ENCODE assay signal across 16 mouse cellular contexts in the genomic region with DNA sequence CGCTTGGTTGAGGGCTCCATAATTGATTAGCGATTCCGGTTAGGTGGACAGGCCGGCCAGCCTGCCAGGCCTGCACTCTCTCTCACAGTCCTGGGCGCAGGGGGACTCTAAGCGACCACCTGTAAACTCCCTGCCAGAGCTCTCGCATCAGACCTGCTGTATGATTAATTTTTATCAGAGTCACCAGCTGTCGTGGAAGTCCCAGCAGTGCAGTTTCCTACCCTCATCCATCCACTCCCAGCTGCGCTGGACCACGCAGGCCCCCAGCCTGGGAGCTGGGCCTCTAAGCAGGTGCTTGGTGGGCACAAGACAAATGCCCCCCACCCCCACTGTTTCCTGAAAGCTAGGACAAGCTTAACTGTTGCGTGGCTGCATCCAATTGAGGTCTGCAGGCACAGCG.
DNase-seq lines count a peak whose midpoint lies in the region; ATAC-seq and TF ChIP-seq lines count a peak whose summit lies in the region.
"Had no signal": no experiment of that assay in that cellular context is flagged by ENCODE, and none has a peak within 500 bp of the region (broad histone marks: within the 10 kb centered on the region; RNA-seq: fewer than 3 reads in every experiment).

No protein-coding gene starts in this region.

- peak; percentile 70 for DNase-seq in brain, embryonic 14.5 days (ENCODE audit: low read depth)
- DNase-seq in ovary, postnatal 36 days (ENCODE audit: low spot score) = no peak
- DNase-seq in c-Kit-positive CD71-positive TER-119-positive erythroid progenitor cells, embryonic 14.5 days (ENCODE audit: low spot score) = no peak
- DNase-seq: cerebellum, adult 8-10 months; gastrocnemius, postnatal 36 days; lung, adult 18-20 months; lung, postnatal 4 days; thymus, postnatal 14 days had no signal

- TF ChIP-seq CTCF in E14TG2a.4 (conservative IDR thresholded peaks at IDR 0.05; ENCODE audit: low read length) = no peak
- no peak for TF ChIP-seq CTCF in brain, embryonic 14.5 days (IDR thresholded peaks at IDR 0.05; ENCODE audit: borderline replicate concordance, extremely low read depth, insufficient read depth, insufficient read length)

- no peaks in the 10 kb centered on the region for H3K27me3 ChIP-seq in E14TG2a.4 (ENCODE audit: insufficient read depth, low read length)
- H3K27me3 ChIP-seq in hindbrain, embryonic 13.5 days = peaks cover 54% of the 10 kb centered on the region
- H3K27me3 ChIP-seq in midbrain, embryonic 13.5 days = peaks cover 31% of the 10 kb centered on the region
- H3K27me3 ChIP-seq: stomach, embryonic 15.5 days had no signal

- no peaks in the 10 kb centered on the region for H3K9me3 ChIP-seq in E14TG2a.4 (ENCODE audit: low read length)
- H3K9me3 ChIP-seq in hindbrain, embryonic 13.5 days = no peaks in the 10 kb centered on the region
- H3K9me3 ChIP-seq in midbrain, embryonic 13.5 days = no peaks in the 10 kb centered on the region
- H3K9me3 ChIP-seq: limb, embryonic 12.5 days; stomach, embryonic 15.5 days had no signal

- no peaks in the 10 kb centered on the region for H3K36me3 ChIP-seq in E14TG2a.4 (ENCODE audit: insufficient read depth, low read length)
- no peaks in the 10 kb centered on the region for H3K36me3 ChIP-seq in hindbrain, embryonic 13.5 days
- H3K36me3 ChIP-seq in midbrain, embryonic 13.5 days = no peaks in the 10 kb centered on the region
- H3K36me3 ChIP-seq: limb, embryonic 12.5 days; stomach, embryonic 15.5 days had no signal

- H3K27ac ChIP-seq in hindbrain, embryonic 13.5 days = no peak overlapping the region
- H3K27ac ChIP-seq in midbrain, embryonic 13.5 days = no peak overlapping the region
- H3K27ac ChIP-seq: kidney, postnatal 0 days; limb, embryonic 12.5 days; stomach, embryonic 15.5 days had no signal

- H3K4me1 ChIP-seq in E14TG2a.4 (replicated peaks; ENCODE audit: low read depth, low read length) = peaks cover 37% of the 10 kb centered on the region
- H3K4me1 ChIP-seq in hindbrain, embryonic 13.5 days (replicated peaks) = peaks cover 17% of the 10 kb centered on the region
- peaks cover 16% of the 10 kb centered on the region for H3K4me1 ChIP-seq in midbrain, embryonic 13.5 days (replicated peaks)
- H3K4me1 ChIP-seq: stomach, embryonic 15.5 days had no signal

- peak; percentile 82 for ATAC-seq in hindbrain, embryonic 13.5 days (ENCODE audit: low FRiP score)
- peak; percentile 74 for ATAC-seq in midbrain, embryonic 13.5 days
- ATAC-seq in erythroid progenitor cell, adult 5-6 weeks (replicated peaks; ENCODE audit: low FRiP score, poor library complexity, severe bottlenecking) = no peak
- ATAC-seq: CD4-positive, CD25-positive, alpha-beta regulatory T cell, adult 4 months had no signal

- 15% methylated on average over 12 of the region's 12 CpGs for WGBS in hindbrain, embryonic 13.5 days
- 21% methylated on average over 12 of the region's 12 CpGs for WGBS in midbrain, embryonic 13.5 days

- no peak overlapping the region; the same call in 1 of the 2 replicates for H3K9ac ChIP-seq in hindbrain, embryonic 13.5 days
- no peak overlapping the region for H3K9ac ChIP-seq in midbrain, embryonic 13.5 days (replicated peaks)
- H3K9ac ChIP-seq: limb, embryonic 12.5 days; stomach, embryonic 15.5 days had no signal

- peak overlapping the region; percentile 39 for H3K4me3 ChIP-seq in E14TG2a.4 (replicated peaks; ENCODE audit: low read length)
- H3K4me3 ChIP-seq in hindbrain, embryonic 13.5 days = no peak overlapping the region
- no peak overlapping the region for H3K4me3 ChIP-seq in midbrain, embryonic 13.5 days (replicated peaks)
- H3K4me3 ChIP-seq: limb, embryonic 12.5 days; stomach, embryonic 15.5 days had no signal

- no peak for TF ChIP-seq POLR2A in brain, embryonic 14.5 days (IDR thresholded peaks at IDR 0.05; ENCODE audit: borderline replicate concordance, extremely low read depth, insufficient read depth, insufficient read length, poor library complexity, severe bottlenecking)

- H3K4me2 ChIP-seq in hindbrain, embryonic 13.5 days = 0 out of 2 replicates have a peak overlapping the region, but pooled peaks have one; percentile 4
- no peak overlapping the region for H3K4me2 ChIP-seq in midbrain, embryonic 13.5 days (replicated peaks)
- H3K4me2 ChIP-seq: limb, embryonic 12.5 days; stomach, embryonic 15.5 days had no signal
